Mouse (Mus musculus): ENCODE results near the gene Nos2. TPM values are rescaled to one million over a fixed set of nuclear protein-coding genes. Genes with fewer than 3 reads are reported as not detected.
"Not testable (repeated sequence)": the region's sequence is repeated elsewhere in the genome, so short reads cannot be mapped to it uniquely, and the experiment has no call there.

Nos2 gene
- total RNA-seq, 2 experiments from 2014 or later, result 0.28 to 0.43 TPM

GRCm38 (mm10) chr11:79001871-79002270, 81.3 kb downstream of the Nos2 start:
- TF ChIP-seq CTCF (IDR thresholded peaks at IDR 0.05), result no peak
- Histone ChIP-seq H3K27ac (no peak overlapping the region), H3K4me3 (no peak overlapping the region)
- intact Hi-C loops (cut with DNase I), result no loop called here
- DNase-seq (ENCODE audit: extremely low spot score in 1 of 2, low spot score in 2 of 2), result no peak

- DNase-seq (ENCODE audit: extremely low spot score in 1 of 2, low spot score in 2 of 2), result no peak
- Histone ChIP-seq H3K4me3 (no peak overlapping the region), H3K27ac (no peak overlapping the region)
- intact Hi-C loops (cut with DNase I), result no loop called here
- TF ChIP-seq CTCF (IDR thresholded peaks at IDR 0.05), result no peak
Observed at GRCm38 (mm10) chr11:79002551-79002951, 82.0 kb downstream of the Nos2 start.

GRCm38 (mm10) chr11:79003053-79003768, 82.6 kb downstream of the Nos2 start:
- no peak for TF ChIP-seq CTCF (IDR thresholded peaks at IDR 0.05)
- intact Hi-C loops (cut with DNase I), result no loop called here
- H3K27ac ChIP-seq, result no peak overlapping the region
- no peak for DNase-seq (ENCODE audit: extremely low spot score in 1 of 2, low spot score in 2 of 2)
- no peak overlapping the region for H3K4me3 ChIP-seq

- TF ChIP-seq CTCF (IDR thresholded peaks at IDR 0.05), result no peak
- intact Hi-C loops (cut with DNase I), result no loop called here
- Histone ChIP-seq H3K4me3 (no peak overlapping the region), H3K27ac (no peak overlapping the region)
- DNase-seq (ENCODE audit: extremely low spot score in 1 of 2, low spot score in 2 of 2), result no peak
Observed at GRCm38 (mm10) chr11:79003769-79004638, 83.4 kb downstream of the Nos2 start.

GRCm38 (mm10) chr11:79005578-79006394, 85.2 kb downstream of the Nos2 start:
- TF ChIP-seq CTCF (IDR thresholded peaks at IDR 0.05), result no peak

GRCm38 (mm10) chr11:79006417-79006816, 85.8 kb downstream of the Nos2 start:
- no peak overlapping the region for H3K27ac ChIP-seq
- DNase-seq (ENCODE audit: extremely low spot score in 1 of 2, low spot score in 2 of 2), result no peak
- H3K4me3 ChIP-seq, result no peak overlapping the region
- intact Hi-C loops (cut with DNase I), result no loop called here
- no peak for TF ChIP-seq CTCF (IDR thresholded peaks at IDR 0.05)

More at GRCm38 (mm10) chr11:79005578-79006394, 85.2 kb downstream of the Nos2 start:
- no peak for DNase-seq (ENCODE audit: extremely low spot score in 1 of 2, low spot score in 2 of 2)
- no peak overlapping the region for H3K4me3 ChIP-seq
- H3K27ac ChIP-seq, result no peak overlapping the region
- intact Hi-C loops (cut with DNase I), result no loop called here

- H3K4me3 ChIP-seq; H3K27ac ChIP-seq; intact Hi-C loops (cut with DNase I); DNase-seq (ENCODE audit: extremely low spot score in 1 of 2, low spot score in 2 of 2): not testable (repeated sequence)
Observed at GRCm38 (mm10) chr11:79007356-79007755, 86.8 kb downstream of the Nos2 start.

GRCm38 (mm10) chr11:79008007-79008775, 87.6 kb downstream of the Nos2 start:
- Histone ChIP-seq H3K27ac (no peak overlapping the region), H3K4me3 (no peak overlapping the region)
- TF ChIP-seq CTCF (IDR thresholded peaks at IDR 0.05), result no peak
- no peak for DNase-seq (ENCODE audit: extremely low spot score in 1 of 2, low spot score in 2 of 2)
- intact Hi-C loops (cut with DNase I), result no loop called here

GRCm38 (mm10) chr11:79008891-79009290, 88.3 kb downstream of the Nos2 start:
- H3K27ac ChIP-seq, result no peak overlapping the region
- no peak overlapping the region for H3K4me3 ChIP-seq
- no peak for TF ChIP-seq CTCF (IDR thresholded peaks at IDR 0.05)
- intact Hi-C loops (cut with DNase I), result no loop called here
- no peak for DNase-seq (ENCODE audit: extremely low spot score in 1 of 2, low spot score in 2 of 2)

Other genes starting within 250 kb of the Nos2 start
- gene Nlk, start 223.4 kb upstream of the Nos2 start, total RNA-seq (2021), result 100 to 1,000 TPM; 115 to 118 TPM
- 10 to 100 TPM; 16.1 to 20.1 TPM for gene Ccnq, start 169.1 kb upstream of the Nos2 start, total RNA-seq (2021)
- gene Lyrm9, start 94.2 kb upstream of the Nos2 start, total RNA-seq (2021), result 10 to 100 TPM; 22.6 to 26.1 TPM
- 1 to 10 TPM; 4.2 to 5.5 TPM for gene Lgals9, start 64.2 kb downstream of the Nos2 start, total RNA-seq (2021)
- gene Ksr1, start 225.6 kb downstream of the Nos2 start, total RNA-seq (2021), result 10 to 100 TPM; 57.2 to 59.8 TPM